Mouse (Mus musculus): ENCODE measurements around the gene Thbd.

Thbd gene

GRCm38 (mm10) chr2:148387652-148388581 lies 20.1 kb downstream of the Thbd start:
- CTCF ChIA-PET = no interaction called here

- CTCF ChIA-PET = no interaction called here
Measured at GRCm38 (mm10) chr2:148386927-148387326, 21.1 kb downstream of the Thbd start.

GRCm38 (mm10) chr2:148386476-148386875 lies 21.5 kb downstream of the Thbd start:
- CTCF ChIA-PET = no interaction called here

- CTCF ChIA-PET = no interaction called here
Measured at GRCm38 (mm10) chr2:148381076-148381475, 26.9 kb downstream of the Thbd start.

DNA sequence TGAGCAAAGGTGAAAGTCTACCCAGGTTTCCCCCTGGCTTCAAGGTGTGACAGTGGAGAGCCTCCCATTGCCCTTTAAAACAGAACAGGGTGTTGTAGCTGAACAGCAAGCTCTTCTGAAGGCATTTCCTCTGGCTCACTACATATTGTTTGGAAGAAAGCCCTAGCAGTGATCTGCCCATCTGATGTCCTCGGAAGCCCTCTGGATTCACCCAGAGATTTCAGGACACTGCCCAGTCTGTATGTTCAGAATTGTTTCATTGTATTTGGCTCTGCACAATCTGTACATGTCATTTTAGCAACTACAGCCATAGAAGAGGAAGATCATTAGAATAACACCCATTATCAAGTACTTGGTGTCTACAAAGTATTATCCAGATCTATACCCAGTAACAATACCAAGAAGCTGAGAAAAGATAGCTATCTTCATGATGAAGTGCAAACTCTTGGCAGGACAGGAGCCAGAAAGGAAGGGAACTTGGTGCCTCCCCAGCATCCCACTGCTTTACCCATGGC lies 28.0 kb downstream of the Thbd start:
- CTCF ChIA-PET = no interaction called here

GRCm38 (mm10) chr2:148378817-148379342 lies 29.1 kb downstream of the Thbd start:
- CTCF ChIA-PET = no interaction called here

GRCm38 (mm10) chr2:148375326-148376150 lies 32.5 kb downstream of the Thbd start:
- CTCF ChIA-PET = interaction anchor here (0.7 to 1.1 kb wide), 3 partner anchors 202 to 272 kb away, joined by 3 to 8 read pairs (median 4); no protein-coding TSS in a partner anchor

DNA sequence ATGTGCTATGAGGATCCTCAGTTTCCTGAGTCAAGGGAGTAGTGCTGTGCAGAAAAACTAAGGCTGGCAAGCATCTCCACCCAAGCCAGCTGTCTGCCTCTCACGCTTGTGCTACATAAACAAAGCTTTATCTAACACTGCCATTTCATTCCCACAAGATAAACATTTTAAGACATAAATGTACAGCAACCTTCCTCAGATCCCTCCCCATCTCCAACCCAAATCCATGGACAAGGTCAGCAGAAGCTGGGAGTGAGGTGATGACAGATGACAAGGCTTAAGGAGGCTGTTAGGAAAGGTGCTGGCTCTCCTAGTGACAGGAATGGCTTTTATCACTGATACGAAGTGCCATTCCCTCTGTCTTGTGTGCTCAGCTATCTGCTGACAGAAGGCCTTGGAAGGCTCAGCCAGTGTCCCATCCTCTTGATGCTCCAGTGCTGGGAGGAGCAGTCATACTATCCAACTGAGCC lies 34.4 kb downstream of the Thbd start:
- CTCF ChIA-PET = no interaction called here

GRCm38 (mm10) chr2:148371743-148372630 lies 36.0 kb downstream of the Thbd start:
- CTCF ChIA-PET = no interaction called here

GRCm38 (mm10) chr2:148365227-148365626 lies 42.8 kb downstream of the Thbd start:
- CTCF ChIA-PET = no interaction called here

DNA sequence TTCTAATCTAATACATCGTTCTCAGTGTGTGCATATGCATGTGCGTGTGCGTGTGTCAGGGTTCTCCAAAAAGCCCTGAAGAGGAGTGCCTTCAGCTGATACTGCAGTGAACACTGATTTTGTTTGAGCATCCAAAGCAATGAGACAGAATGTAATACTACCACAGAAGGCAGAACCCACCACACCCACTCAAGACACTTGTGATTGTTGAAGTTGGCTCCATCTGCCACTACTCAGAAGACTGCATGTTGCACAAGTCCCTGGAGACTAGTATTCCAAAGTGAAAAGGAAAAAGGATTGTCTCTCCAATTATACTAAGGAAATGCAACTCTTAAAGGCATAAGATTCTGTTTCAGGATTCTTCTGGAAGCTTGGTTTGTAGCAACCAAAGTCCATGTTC lies 43.5 kb downstream of the Thbd start:
- CTCF ChIA-PET = no interaction called here

DNA sequence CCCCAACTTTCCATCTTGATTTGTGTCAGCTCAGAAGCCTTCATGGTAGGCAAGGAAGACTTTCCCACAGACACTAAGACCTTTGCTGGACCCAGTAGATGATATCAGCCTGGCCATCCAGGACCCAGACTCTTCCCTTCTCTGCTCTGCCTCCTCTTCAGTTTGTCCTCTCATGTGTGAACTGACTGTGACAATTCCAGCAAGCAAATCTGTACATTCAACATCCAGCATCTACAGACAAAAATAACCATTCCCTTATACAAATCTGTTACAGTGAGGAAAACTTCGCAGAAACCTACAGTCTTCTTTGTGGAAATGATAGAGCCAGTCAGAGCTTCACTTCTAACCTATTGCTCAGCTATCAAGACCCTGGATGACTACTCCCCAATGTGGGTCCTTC lies 50.8 kb downstream of the Thbd start:
- CTCF ChIA-PET = no interaction called here
